Mouse (Mus musculus) midbrain, postnatal 0 days (tissue): ENCODE measurements around the gene Homer2. TPM values are rescaled to one million over a fixed set of nuclear protein-coding genes. Genes with fewer than 3 reads are reported as not detected.
A peak's percentile ranks its signal among the peaks of the same experiment; 100 is the strongest.

ENCODE experiments used
- ATAC-seq: fragments of 200-750 bp; cut with Nextera tagmentation; 2 replicates; pipeline ENCODE4 v1.8.0; 2017; ENCODE audit warnings: moderate number of reproducible peaks, mild to moderate bottlenecking, moderate TSS enrichment, moderate library complexity; ENCODE audit not compliant: low FRiP score
- DNase-seq: peaks from one replicate; pipeline ENCODE4 v3.0.0-alpha.2; 2015; ENCODE audit warnings: low spot score
- H3K27ac ChIP-seq: fragments of 300-500 bp; sonication (generic); 2 replicates; pipeline ENCODE4 v1.5.1; 2014; ENCODE audit warnings: low read depth, mild to moderate bottlenecking, low read length, mixed read lengths
- H3K27me3 ChIP-seq: fragments of 300-500 bp; sonication (generic); 2 replicates; pipeline ENCODE4 v1.6.1; 2014; ENCODE audit warnings: low read length, control low read depth, mixed read lengths; ENCODE audit not compliant: insufficient read depth
- H3K36me3 ChIP-seq: fragments of 300-500 bp; sonication (generic); 2 replicates; pipeline ENCODE4 v1.6.1; 2014; ENCODE audit warnings: low read length, control low read depth, mixed read lengths; ENCODE audit not compliant: insufficient read depth
- H3K4me1 ChIP-seq: fragments of 300-500 bp; sonication (generic); 2 replicates; pipeline ENCODE4 v1.6.1; 2014; ENCODE audit warnings: mild to moderate bottlenecking, control low read depth, antibody characterized with exemption, low read length, mixed read lengths; ENCODE audit not compliant: insufficient read depth
- H3K4me2 ChIP-seq: fragments of 300-500 bp; sonication (generic); 2 replicates; pipeline ENCODE4 v1.6.1; 2014; ENCODE audit warnings: low read depth, mild to moderate bottlenecking, low read length, mixed read lengths; ENCODE audit not compliant: poor library complexity, severe bottlenecking
- H3K4me3 ChIP-seq: fragments of 300-500 bp; sonication (generic); 2 replicates; pipeline ENCODE4 v1.5.1; 2014; ENCODE audit warnings: low read depth, mild to moderate bottlenecking, low read length, moderate library complexity
- H3K9ac ChIP-seq: fragments of 300-500 bp; sonication (generic); replicated peaks from 2 replicates; pipeline ENCODE4 v1.6.1; 2014; ENCODE audit warnings: mild to moderate bottlenecking, low read length, moderate library complexity, mixed read lengths; ENCODE audit not compliant: poor library complexity, severe bottlenecking
- H3K9me3 ChIP-seq: fragments of 300-500 bp; sonication (generic); 2 replicates; pipeline ENCODE4 v1.6.1; 2016; ENCODE audit warnings: low read length, control low read depth
- CTCF ChIP-seq: IDR thresholded peaks from 2 replicates; pipeline ENCODE4 v1.5.1; 2016; ENCODE audit warnings: antibody characterized with exemption, mild to moderate bottlenecking
- WGBS: fragments of 180-500 bp; shearing (Covaris S2); extraction: QIAGEN DNeasy Blood & Tissue Kit; methylation state at CpG from one replicate; pipeline ENCODE4 v1.1.7; 2014; 5-methylcytosine and 5-hydroxymethylcytosine counted together
- polyA plus RNA-seq: library from polyadenylated mRNA; unstranded; fragments of >200 nt; fragmentation: Nextera tagmentation; extraction: Ambion mirVana; gene quantifications from 2 replicates; pipeline ENCODE4 v1.2.1, GENCODE M21; 2015
- total RNA-seq: library from RNA; depleted of rRNA; stranded (reverse); fragments of >200 nt; gene quantifications from 2 replicates; pipeline ENCODE4 v1.2.3, GENCODE M21; 2014; rRNA removed

Gene Homer2
- 23.7 and 25.6 TPM in 2 replicates for total RNA-seq
- 23.5 and 29.5 TPM in 2 replicates for polyA plus RNA-seq

DNA sequence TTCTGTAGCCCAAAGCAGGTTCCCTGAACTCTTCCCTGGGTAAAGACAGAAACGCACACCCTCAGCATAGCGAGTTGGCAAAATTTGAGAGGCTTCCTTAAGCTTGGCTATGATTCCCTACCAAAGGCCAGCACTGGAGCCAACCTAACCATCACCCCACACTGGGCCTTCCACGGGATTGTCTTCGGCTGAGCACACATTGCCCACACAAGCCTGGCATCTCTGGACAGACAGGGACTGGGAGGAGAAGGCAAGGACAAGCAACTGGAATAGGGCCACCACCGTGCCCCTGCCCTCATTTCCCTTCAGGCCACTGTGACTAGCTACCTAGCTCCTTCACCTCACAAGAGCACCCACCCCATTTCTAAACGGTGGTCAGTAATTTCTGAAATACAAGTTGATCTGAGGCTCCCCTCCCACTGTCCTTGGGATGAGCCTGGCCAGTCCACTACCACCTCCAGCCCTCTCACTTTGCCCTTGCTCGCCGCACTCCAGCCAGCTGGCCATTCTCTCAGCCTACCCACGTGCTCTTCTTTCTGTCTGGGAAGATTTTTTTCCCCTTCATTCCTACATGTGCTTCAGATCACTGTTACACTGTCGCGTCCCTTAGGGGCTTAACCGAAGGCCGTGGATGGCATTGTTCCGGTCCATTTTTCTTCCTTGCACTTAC is at the start of gene Homer2:
Gene Homer2 (minus strand): TSS at position 57 of the 670 bp plus-strand sequence.
- no peak for DNase-seq
- peaks cover 5% of the 10 kb centered on the region; the same call in 1 of the 2 replicates for H3K9me3 ChIP-seq
- peak within 1 kb of the TSS; percentile 67 for H3K4me3 ChIP-seq
- peak within 1 kb of the TSS; percentile 72 for H3K9ac ChIP-seq
- no peaks in the 10 kb centered on the region for H3K27me3 ChIP-seq
- 72% methylated on average over 14 of the region's 14 CpGs for WGBS
- peak; percentile 42; the same call in 1 of the 2 replicates for ATAC-seq
- no peaks in the 10 kb centered on the region for H3K36me3 ChIP-seq
- H3K4me2 ChIP-seq = peak within 1 kb of the TSS; percentile 75
- H3K27ac ChIP-seq = peak within 1 kb of the TSS; percentile 33
- TF ChIP-seq CTCF = no peak
- peaks cover 4% of the 10 kb centered on the region; the same call in 1 of the 2 replicates for H3K4me1 ChIP-seq

GRCm38 (mm10) chr7:81747956-81748355 is 40.6 kb upstream of the Homer2 start:
- WGBS = 84% methylated on average over 3 of the region's 3 CpGs
- Histone ChIP-seq H3K4me1 (no peaks in the 10 kb centered on the region), H3K9ac (no peak overlapping the region), H3K27ac (no peak overlapping the region), H3K9me3 (no peaks in the 10 kb centered on the region), H3K4me2 (no peak overlapping the region), H3K4me3 (no peak overlapping the region), H3K27me3 (no peaks in the 10 kb centered on the region), H3K36me3 (no peaks in the 10 kb centered on the region)
- ATAC-seq (no peak), DNase-seq (no peak)
- no peak for TF ChIP-seq CTCF

- H3K27me3 ChIP-seq = no peaks in the 10 kb centered on the region
- H3K9ac ChIP-seq = no peak overlapping the region
- no peaks in the 10 kb centered on the region for H3K4me1 ChIP-seq
- no peaks in the 10 kb centered on the region for H3K36me3 ChIP-seq
- DNase-seq (peak; percentile 64), ATAC-seq (no peak)
- no peak overlapping the region for H3K4me3 ChIP-seq
- peak; percentile 56 for TF ChIP-seq CTCF
- no peak overlapping the region for H3K4me2 ChIP-seq
- H3K9me3 ChIP-seq = no peaks in the 10 kb centered on the region
- WGBS = 76% methylated on average over 4 of the region's 4 CpGs
- H3K27ac ChIP-seq = no peak overlapping the region
These were observed 36.8 kb upstream of the Homer2 start for GRCm38 (mm10) chr7:81744145-81744544.

GRCm38 (mm10) chr7:81740010-81740409 is 32.7 kb upstream of the Homer2 start:
- TF ChIP-seq CTCF = no peak
- ATAC-seq (no peak), DNase-seq (no peak)
- H3K27ac ChIP-seq = no peak overlapping the region
- H3K9me3 ChIP-seq = no peaks in the 10 kb centered on the region
- H3K4me1 ChIP-seq = no peaks in the 10 kb centered on the region
- no peak overlapping the region for H3K9ac ChIP-seq
- H3K36me3 ChIP-seq = no peaks in the 10 kb centered on the region
- WGBS = 89% methylated on average over 7 of the region's 7 CpGs
- no peaks in the 10 kb centered on the region for H3K27me3 ChIP-seq
- no peak overlapping the region for H3K4me3 ChIP-seq
- H3K4me2 ChIP-seq = no peak overlapping the region

DNA sequence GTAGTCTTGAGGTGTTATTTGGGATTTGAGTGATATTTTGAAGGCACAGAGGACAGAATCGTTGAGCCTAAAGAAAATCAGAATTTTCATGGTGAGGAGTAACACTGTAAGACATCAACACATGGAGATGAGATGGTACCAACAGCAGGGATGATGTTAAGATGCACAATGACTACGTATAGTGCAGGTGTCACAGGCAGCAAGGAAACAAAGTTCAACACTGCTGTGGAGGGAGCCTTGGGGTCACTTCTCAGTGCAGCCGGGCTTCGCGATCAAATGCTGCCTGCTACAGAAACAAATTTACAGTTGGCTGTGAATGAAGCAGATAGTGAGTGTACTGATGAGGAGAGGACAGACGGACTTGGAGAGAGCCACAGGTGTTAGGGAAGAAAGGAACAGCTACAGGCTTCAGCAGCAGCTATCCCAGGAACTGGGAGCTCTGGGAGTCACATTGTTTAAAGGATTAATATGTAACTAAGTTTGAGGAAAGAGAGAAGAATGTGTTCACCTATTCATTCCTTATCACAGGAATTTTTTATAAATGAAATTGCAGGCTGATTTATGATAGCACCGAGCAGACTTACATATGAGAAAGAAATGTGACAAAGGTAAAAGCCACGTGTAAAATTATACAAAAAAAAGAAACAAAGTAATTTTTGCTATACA is 31.5 kb upstream of the Homer2 start:
- 78% methylated on average over 8 of the region's 8 CpGs for WGBS
- Histone ChIP-seq H3K27me3 (no peaks in the 10 kb centered on the region), H3K4me1 (no peaks in the 10 kb centered on the region), H3K9ac (no peak overlapping the region), H3K27ac (no peak overlapping the region), H3K36me3 (no peaks in the 10 kb centered on the region), H3K4me2 (no peak overlapping the region), H3K9me3 (no peaks in the 10 kb centered on the region), H3K4me3 (no peak overlapping the region)
- no peak for TF ChIP-seq CTCF
- ATAC-seq = no peak
- no peak for DNase-seq
